Mouse (Mus musculus) kidney, embryonic 15.5 days (tissue): ENCODE data around the gene Ern1. TPM values are rescaled to one million over a fixed set of nuclear protein-coding genes. Genes with fewer than 3 reads are reported as not detected.
A peak's percentile ranks its signal among the peaks of the same experiment; 100 is the strongest.
"Not testable (repeated sequence)": the region's sequence is repeated elsewhere in the genome, so short reads cannot be mapped to it uniquely, and the experiment has no call there.

Experiments used
- ATAC-seq: fragments of 200-750 bp; cut with Nextera tagmentation; replicated peaks from 2 replicates; pipeline ENCODE4 v1.8.0; 2017; ENCODE audit warnings: moderate TSS enrichment; ENCODE audit not compliant: low FRiP score
- H3K27ac ChIP-seq: fragments of 300-500 bp; sonication (generic); 2 replicates; pipeline ENCODE4 v1.5.1; 2015; ENCODE audit warnings: mild to moderate bottlenecking, inconsistent platforms
- H3K27me3 ChIP-seq: fragments of 300-500 bp; sonication (generic); 2 replicates; pipeline ENCODE4 v1.6.1; 2015; ENCODE audit warnings: inconsistent platforms
- H3K36me3 ChIP-seq: fragments of 300-500 bp; sonication (generic); 2 replicates; pipeline ENCODE4 v1.6.1; 2015; ENCODE audit warnings: inconsistent platforms
- H3K4me1 ChIP-seq: fragments of 300-500 bp; sonication (generic); 2 replicates; pipeline ENCODE4 v1.6.1; 2015; ENCODE audit warnings: inconsistent platforms
- H3K4me2 ChIP-seq: fragments of 300-500 bp; sonication (generic); 2 replicates; pipeline ENCODE4 v1.6.1; 2015; ENCODE audit warnings: moderate library complexity, mild to moderate bottlenecking, inconsistent platforms
- H3K4me3 ChIP-seq: fragments of 300-500 bp; sonication (generic); replicated peaks from 2 replicates; pipeline ENCODE4 v1.5.1; 2015; ENCODE audit warnings: mild to moderate bottlenecking, inconsistent platforms
- H3K9ac ChIP-seq: fragments of 300-500 bp; sonication (generic); 2 replicates; pipeline ENCODE4 v1.6.1; 2015; ENCODE audit warnings: mild to moderate bottlenecking, inconsistent platforms
- H3K9me3 ChIP-seq: fragments of 300-500 bp; sonication (generic); replicated peaks from 2 replicates; pipeline ENCODE4 v1.6.1; 2016; ENCODE audit warnings: inconsistent platforms
- WGBS: fragments of 180-500 bp; shearing (Covaris S2); methylation state at CpG from one replicate; pipeline ENCODE4 v1.1.7; 2015; ENCODE audit warnings: mixed read lengths; 5-methylcytosine and 5-hydroxymethylcytosine counted together
- polyA plus RNA-seq: library from polyadenylated mRNA; unstranded; fragments of >200 nt; fragmentation: Nextera tagmentation; extraction: Ambion mirVana; gene quantifications from 2 replicates; pipeline ENCODE4 v1.2.1, GENCODE M21; 2015

Ern1 gene
- polyA plus RNA-seq, 1 experiment from 2014 or later, result 7.0 TPM

DNA sequence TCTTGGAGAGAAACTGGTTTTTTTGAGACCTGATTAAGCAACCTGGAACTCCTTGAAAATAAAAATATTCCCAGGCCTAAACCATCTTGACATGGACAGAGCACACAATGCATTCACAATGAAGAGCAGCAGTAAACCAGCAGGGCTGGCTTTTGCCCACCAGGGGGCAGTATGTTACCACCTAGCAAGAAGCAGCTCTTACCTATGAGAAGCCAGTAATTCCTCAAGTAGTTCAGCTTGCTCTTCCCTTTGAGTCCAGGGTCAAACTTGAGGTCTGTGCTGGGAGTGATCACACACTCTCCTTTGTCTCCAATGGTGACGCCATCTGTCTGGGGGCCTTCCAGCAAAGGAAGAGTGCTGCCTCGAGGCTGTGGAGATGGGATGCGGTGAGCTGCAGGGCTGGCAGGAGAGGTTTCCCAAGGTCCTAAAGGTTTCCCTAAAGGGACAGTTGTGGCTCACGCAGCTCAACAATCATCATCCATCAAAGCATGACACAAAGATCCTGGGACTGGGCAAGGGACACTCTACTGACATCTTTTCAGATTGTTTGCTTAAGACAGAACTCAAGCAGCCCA lies 68.9 kb downstream of the Ern1 start:
- WGBS, result 36% methylated on average over 4 of the region's 4 CpGs
- Histone ChIP-seq H3K4me2 (no peak overlapping the region), H3K9me3 (no peaks in the 10 kb centered on the region), H3K27ac (no peak overlapping the region), H3K4me3 (no peak overlapping the region), H3K36me3 (peaks cover 22% of the 10 kb centered on the region), H3K9ac (no peak overlapping the region), H3K27me3 (no peaks in the 10 kb centered on the region), H3K4me1 (0 out of 2 replicates have a peak, but pooled peaks cover 2% of the 10 kb centered on the region)
- peak; percentile 36; the same call in 1 of the 2 replicates for ATAC-seq

DNA sequence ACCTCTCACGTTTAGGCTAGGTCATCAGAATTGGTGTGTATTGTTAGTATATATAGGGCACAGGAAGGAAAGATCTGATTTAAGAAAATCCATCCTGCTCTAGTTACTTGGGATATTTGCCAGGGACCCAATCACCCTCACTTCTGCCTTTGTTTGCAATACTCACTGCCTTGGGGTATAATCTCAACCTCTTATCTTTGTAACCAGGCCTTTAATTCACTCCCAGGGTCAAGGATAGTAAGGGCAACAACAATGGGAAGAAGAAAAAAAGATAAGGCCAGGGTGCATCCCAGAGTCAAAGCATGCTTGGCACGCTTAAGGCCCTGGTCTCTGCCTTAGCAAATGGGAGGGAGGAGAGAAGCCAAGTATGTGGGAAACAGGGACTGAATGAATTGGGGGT lies 69.8 kb downstream of the Ern1 start:
- Histone ChIP-seq H3K4me1 (0 out of 2 replicates have a peak, but pooled peaks cover 2% of the 10 kb centered on the region), H3K27me3 (no peaks in the 10 kb centered on the region), H3K36me3 (peaks cover 23% of the 10 kb centered on the region), H3K4me2 (no peak overlapping the region), H3K9me3 (no peaks in the 10 kb centered on the region), H3K4me3 (no peak overlapping the region), H3K27ac (no peak overlapping the region), H3K9ac (no peak overlapping the region)
- ATAC-seq, result no peak
- 84% methylated on average over 2 of the region's 2 CpGs for WGBS

DNA sequence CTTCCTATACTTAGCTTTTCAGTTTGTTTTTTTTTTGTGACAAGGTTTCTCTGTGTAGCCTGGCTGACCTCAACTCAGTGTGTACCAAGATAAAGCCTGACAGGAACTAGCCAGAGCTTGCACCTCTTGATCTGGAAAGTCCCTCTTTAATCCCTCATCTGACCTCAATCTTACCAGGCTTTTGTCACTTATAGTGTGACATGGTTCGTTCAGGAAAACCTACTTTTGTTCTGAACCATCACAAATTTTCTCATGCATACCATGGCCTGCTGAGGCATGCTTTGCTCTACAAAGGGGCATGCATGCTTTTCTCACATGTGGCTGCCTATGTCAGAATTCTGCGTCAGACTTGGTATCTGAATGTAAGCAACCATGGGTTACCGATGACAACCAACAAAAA lies 71.3 kb downstream of the Ern1 start:
- peaks cover 20% of the 10 kb centered on the region for H3K36me3 ChIP-seq
- H3K4me3 ChIP-seq, result no peak overlapping the region
- WGBS, result 84% methylated on average over 3 of the region's 3 CpGs
- H3K4me2 ChIP-seq, result no peak overlapping the region
- H3K27ac ChIP-seq, result no peak overlapping the region
- H3K27me3 ChIP-seq, result no peaks in the 10 kb centered on the region
- H3K4me1 ChIP-seq, result 0 out of 2 replicates have a peak, but pooled peaks cover 2% of the 10 kb centered on the region
- H3K9ac ChIP-seq, result no peak overlapping the region
- no peaks in the 10 kb centered on the region for H3K9me3 ChIP-seq
- ATAC-seq, result no peak

DNA sequence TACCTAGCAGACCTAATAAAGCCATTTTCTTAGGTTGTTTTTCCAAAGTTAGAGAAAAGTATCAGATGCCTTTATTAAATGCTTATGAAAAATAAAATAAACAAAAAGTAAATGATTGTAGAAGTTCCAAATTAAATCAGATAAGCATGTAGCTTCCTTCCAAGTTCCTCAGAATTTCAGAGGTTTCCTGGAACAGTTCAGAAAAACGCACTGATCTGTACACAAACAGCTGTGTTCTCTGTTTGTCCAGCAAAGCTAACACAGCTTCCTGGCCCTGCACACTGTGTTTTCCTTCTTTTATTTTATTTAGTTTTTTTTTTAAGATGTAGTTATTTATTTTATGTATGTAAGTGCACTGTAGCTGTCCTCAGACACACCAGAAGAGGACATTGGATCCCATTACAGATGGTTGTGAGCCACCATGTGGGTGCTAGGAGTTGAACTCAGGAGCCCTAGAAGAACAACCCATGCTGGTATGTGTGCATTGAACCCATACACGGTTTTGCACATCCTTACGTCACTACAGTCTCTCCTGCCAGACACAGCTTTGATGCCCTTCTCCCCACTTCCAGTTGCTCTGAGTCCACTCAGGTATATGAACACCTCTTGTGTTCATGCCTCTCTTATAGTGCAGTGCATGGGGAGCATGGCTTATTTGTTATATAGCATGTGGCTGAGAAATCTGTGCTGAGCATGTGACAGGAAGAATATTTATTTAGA lies 74.9 kb downstream of the Ern1 start:
- H3K9me3 ChIP-seq, result no peaks in the 10 kb centered on the region
- no peaks in the 10 kb centered on the region for H3K27me3 ChIP-seq
- H3K4me2 ChIP-seq, result no peak overlapping the region
- H3K4me1 ChIP-seq, result no peaks in the 10 kb centered on the region
- 90% methylated on average over 3 of the region's 3 CpGs for WGBS
- peaks cover 32% of the 10 kb centered on the region for H3K36me3 ChIP-seq
- no peak overlapping the region for H3K27ac ChIP-seq
- H3K9ac ChIP-seq, result no peak overlapping the region
- no peak for ATAC-seq
- no peak overlapping the region for H3K4me3 ChIP-seq

DNA sequence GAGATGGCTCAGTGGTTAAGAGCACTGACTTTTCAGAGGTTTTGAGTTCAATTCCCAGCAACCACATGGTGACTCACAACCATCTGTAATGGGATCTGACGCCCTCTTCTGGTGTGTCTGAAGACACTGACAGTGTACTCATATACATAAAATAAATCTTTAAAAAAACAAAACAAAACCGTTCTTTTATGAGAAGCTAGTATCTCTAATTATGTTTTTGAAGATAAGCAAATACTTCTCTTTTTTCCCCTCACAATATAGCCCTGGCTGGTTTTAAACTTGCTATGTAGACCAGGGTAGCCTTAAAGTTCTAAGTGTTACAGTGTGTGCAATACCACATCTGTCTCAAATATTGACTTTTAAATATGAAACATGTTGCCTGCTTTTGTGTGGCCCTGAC lies 76.5 kb downstream of the Ern1 start:
- Histone ChIP-seq H3K27ac (no peak overlapping the region), H3K4me3 (no peak overlapping the region), H3K27me3 (no peaks in the 10 kb centered on the region), H3K4me2 (no peak overlapping the region), H3K4me1 (no peaks in the 10 kb centered on the region), H3K9me3 (no peaks in the 10 kb centered on the region), H3K9ac (no peak overlapping the region), H3K36me3 (peaks cover 43% of the 10 kb centered on the region)
- WGBS, result 88% methylated on average over 2 of the region's 2 CpGs
- ATAC-seq, result no peak

DNA sequence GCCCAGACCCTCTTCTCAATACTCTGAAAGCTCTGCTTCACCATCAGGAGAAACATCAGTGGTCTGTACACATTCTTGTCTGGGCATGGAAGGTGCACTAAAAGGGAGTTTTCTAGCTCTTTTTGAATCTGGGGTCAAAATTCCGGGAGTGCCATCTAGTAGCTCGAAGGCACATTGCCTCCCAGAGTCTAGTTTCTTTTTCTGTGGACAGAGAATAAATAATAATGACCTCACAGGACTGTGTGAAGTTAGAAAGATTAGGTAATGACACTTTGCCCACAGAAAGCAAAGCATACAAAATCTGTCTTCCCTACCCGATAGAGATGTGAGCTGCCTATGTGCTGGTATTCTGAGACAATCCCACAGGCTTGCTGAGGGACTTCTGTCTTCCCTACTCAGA lies 77.1 kb downstream of the Ern1 start:
- Histone ChIP-seq H3K4me2 (no peak overlapping the region), H3K4me3 (no peak overlapping the region), H3K9ac (no peak overlapping the region), H3K4me1 (no peaks in the 10 kb centered on the region), H3K36me3 (peaks cover 48% of the 10 kb centered on the region), H3K27me3 (no peaks in the 10 kb centered on the region), H3K9me3 (no peaks in the 10 kb centered on the region), H3K27ac (no peak overlapping the region)
- WGBS, result 79% methylated on average over 3 of the region's 3 CpGs
- ATAC-seq, result no peak

DNA sequence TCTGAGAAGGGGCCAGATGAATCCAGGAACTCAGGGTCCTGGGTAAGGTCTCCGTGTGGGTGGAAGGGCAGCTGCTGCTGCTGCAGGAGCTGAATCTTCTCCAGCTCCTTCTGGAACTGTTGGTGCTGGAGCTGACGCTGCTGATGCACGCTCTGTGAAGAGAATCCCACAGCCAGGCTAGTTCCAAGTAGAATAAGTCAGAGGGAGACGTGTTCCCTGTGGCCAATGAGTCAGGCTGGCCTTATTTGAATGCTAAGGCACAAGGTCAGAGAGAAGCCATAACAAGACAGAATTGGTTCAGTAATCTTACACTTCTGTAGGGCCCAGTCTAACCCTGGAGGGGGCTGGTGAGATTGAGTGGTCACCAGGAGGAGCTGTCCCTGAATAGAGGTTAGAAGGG lies 77.6 kb downstream of the Ern1 start:
- no peak for ATAC-seq
- Histone ChIP-seq H3K27ac (no peak overlapping the region), H3K9ac (no peak overlapping the region), H3K9me3 (no peaks in the 10 kb centered on the region), H3K27me3 (no peaks in the 10 kb centered on the region), H3K36me3 (peaks cover 51% of the 10 kb centered on the region), H3K4me3 (no peak overlapping the region), H3K4me1 (no peaks in the 10 kb centered on the region), H3K4me2 (no peak overlapping the region)
- WGBS, result 73% methylated on average over 4 of the region's 4 CpGs

DNA sequence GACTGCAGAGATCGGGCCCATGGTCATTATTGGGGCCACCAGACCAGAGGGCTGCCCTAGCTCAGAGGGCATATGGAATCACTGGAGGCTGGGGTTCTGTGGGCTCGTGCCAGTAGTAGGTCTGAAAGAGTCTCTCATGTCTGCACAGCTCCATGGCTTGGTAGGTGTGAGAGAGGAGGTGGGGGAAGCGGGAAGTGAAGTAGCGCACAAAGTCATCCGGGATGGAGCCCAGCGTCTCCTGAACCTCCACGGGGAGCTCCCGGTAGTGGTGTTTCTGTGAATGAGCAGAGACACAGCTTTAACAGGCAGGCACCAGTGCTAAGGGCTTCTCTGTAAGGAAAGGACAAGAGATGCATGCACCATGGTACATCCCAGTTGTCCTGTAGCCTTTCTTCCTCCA lies 89.2 kb downstream of the Ern1 start:
- no peaks in the 10 kb centered on the region for H3K27me3 ChIP-seq
- no peak overlapping the region for H3K4me3 ChIP-seq
- 88% methylated on average over 8 of the region's 8 CpGs for WGBS
- H3K9ac ChIP-seq, result no peak overlapping the region
- no peak for ATAC-seq
- no peaks in the 10 kb centered on the region for H3K4me1 ChIP-seq
- H3K9me3 ChIP-seq, result no peaks in the 10 kb centered on the region
- no peak overlapping the region for H3K27ac ChIP-seq
- peaks cover 48% of the 10 kb centered on the region for H3K36me3 ChIP-seq
- H3K4me2 ChIP-seq, result no peak overlapping the region

DNA sequence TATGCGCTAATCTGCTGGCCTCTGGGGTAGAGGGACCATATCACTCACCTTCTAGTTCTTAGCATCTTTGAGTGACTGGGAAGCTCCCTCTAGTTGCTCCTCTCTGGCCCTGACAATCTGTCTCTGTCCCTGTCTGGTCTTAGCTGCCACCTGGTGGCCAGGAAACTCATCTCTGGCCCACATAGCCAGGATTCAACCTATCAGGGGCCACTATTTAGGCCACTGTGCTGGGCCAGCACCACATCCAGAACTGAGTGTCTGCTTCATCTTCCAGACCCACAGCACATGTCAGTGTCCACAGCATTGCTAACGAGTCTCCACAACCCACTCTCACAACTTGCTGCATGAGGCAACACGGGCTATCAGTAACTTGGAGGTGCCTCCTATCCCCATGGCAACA lies 90.0 kb downstream of the Ern1 start:
- H3K4me1 ChIP-seq, result no peaks in the 10 kb centered on the region
- H3K9me3 ChIP-seq, result no peaks in the 10 kb centered on the region
- no peaks in the 10 kb centered on the region for H3K27me3 ChIP-seq
- no peak for ATAC-seq
- H3K9ac ChIP-seq, result no peak overlapping the region
- WGBS, result 95% methylated on average over 3 of the region's 3 CpGs
- H3K36me3 ChIP-seq, result peaks cover 40% of the 10 kb centered on the region
- H3K4me2 ChIP-seq, result no peak overlapping the region
- no peak overlapping the region for H3K27ac ChIP-seq
- no peak overlapping the region for H3K4me3 ChIP-seq

DNA sequence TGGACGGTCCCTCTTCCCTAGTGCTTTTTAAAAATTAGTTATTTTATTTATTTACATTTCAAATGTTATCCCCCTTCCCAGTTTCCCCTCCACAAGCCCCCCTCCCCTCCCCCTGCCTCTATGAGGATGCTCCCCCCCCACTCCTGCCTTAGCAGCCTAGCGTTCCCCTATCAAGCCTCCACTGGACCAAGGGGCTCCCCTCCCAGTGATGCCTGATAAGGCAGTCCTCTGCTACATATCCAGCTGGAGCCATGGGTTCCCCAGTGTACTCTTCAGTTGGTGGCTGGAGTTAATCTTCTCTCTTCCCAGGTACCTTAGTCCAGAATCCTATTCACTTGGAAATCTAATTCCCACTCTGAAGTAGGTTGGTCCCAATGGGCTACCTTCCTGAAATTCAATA lies 93.6 kb downstream of the Ern1 start:
- not testable (repeated sequence) for ATAC-seq, H3K9ac ChIP-seq, H3K27ac ChIP-seq, H3K27me3 ChIP-seq, H3K9me3 ChIP-seq, H3K4me3 ChIP-seq, H3K4me2 ChIP-seq
- Histone ChIP-seq H3K4me1 (peaks cover 27% of the 10 kb centered on the region), H3K36me3 (peaks cover 14% of the 10 kb centered on the region)
- WGBS, result 84% methylated on average over 2 of the region's 2 CpGs

DNA sequence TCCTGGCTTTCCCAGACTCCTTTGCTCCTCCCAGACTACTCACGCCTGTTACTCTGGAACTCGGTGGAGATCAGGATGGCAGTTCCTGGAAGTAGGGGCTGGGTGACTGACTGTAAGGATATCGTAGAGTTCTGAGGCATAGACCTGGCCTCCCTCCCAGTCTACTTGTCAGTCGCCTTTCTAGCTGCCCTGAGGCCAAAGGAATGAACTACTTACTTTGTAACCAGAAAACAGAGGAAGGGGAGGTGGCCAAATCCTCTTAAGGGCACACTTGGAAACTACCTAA lies 94.4 kb downstream of the Ern1 start:
- Histone ChIP-seq H3K36me3 (peaks cover 6% of the 10 kb centered on the region; the same call in 1 of the 2 replicates), H3K4me2 (no peak overlapping the region), H3K4me3 (no peak overlapping the region), H3K4me1 (peaks cover 30% of the 10 kb centered on the region), H3K9me3 (no peaks in the 10 kb centered on the region), H3K9ac (no peak overlapping the region), H3K27me3 (no peaks in the 10 kb centered on the region), H3K27ac (no peak overlapping the region)
- 50% methylated on average over 4 of the region's 4 CpGs for WGBS
- ATAC-seq, result no peak

DNA sequence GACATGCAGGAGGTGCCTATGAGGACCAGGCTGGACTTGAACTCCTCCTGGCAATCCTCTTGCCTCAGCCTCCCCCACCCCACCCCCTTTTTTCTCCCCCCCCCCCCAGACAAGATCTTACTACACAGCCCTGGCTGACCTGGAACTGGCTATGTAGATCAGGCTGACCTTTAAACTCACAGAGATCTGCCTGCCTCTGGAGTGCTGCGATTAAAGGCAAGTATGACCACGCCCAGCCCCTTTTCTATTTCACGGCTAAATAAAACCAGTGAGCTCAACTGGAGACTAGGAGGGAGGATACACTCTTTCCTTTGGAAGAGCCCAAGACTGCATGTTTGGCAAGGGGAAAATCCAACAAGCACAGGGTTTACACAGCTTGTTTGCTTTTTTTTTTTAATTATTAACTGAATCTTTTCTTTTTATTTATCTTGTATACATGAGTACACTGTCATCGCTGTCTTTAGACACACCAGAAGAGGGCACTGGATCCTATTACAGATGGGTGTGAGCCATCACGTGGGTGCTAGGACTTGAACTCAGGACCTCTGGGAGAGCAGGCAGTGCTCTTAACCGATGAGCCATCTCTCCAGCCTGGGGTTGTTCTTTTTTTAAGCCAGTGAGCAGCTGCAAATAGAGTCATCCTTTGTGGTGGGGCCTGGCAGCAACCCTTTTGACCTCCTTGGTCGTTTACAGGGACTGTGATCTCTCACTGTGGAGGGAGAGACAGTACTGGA lies 94.9 kb downstream of the Ern1 start:
- Histone ChIP-seq H3K4me1 (peaks cover 30% of the 10 kb centered on the region), H3K27me3 (no peaks in the 10 kb centered on the region), H3K9ac (no peak overlapping the region), H3K36me3 (peaks cover 2% of the 10 kb centered on the region; the same call in 1 of the 2 replicates), H3K4me3 (no peak overlapping the region), H3K4me2 (no peak overlapping the region), H3K9me3 (no peaks in the 10 kb centered on the region), H3K27ac (no peak overlapping the region)
- ATAC-seq, result no peak
- 68% methylated on average over 7 of the region's 7 CpGs for WGBS
